8 mouse cellular contexts compared by ENCODE assay signal in the genomic region with DNA sequence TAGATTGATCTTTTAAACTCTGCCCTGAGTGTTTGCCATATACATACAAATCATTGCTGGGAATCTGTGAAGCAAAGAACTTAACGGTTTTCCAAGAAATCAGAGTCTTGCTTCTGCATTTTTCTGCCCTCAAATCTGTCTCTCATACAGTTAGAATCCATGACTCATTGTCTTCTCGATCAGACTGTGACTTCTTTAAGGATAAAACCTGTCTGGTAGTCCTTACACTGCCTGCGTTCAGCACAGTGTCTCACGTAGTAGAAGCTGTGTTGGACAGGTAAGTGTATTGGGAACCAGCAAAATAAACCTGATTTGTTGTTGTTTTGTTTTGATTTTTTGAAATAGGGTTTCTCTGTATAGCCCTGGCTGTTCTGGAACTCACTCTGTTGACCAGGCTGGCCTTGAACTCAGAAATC. TPM values are rescaled to one million over a fixed set of nuclear protein-coding genes. Genes with fewer than 3 reads are reported as not detected.
DNase-seq lines count a peak whose midpoint lies in the region; ATAC-seq and TF ChIP-seq lines count a peak whose summit lies in the region.

No protein-coding gene starts in this region.

- peak overlapping the region in 1 of 2 experiments; percentile 80; a peak in 2 of 4 replicates for H3K27ac ChIP-seq in heart, embryonic 14.5 days (replicated peaks in 1 of 2; ENCODE audit: control insufficient read depth in 1 of 2, insufficient read depth in 1 of 2, low read depth in 2 of 2, low read length in 2 of 2)
- peak overlapping the region; percentile 93 for H3K27ac ChIP-seq in forebrain, postnatal 0 days (ENCODE audit: low read depth, low read length)
- no peak overlapping the region for H3K27ac ChIP-seq in liver, embryonic 16.5 days (ENCODE audit: low read length)

- 48% methylated on average over 4 of the region's 4 CpGs for WGBS in heart, embryonic 14.5 days
- WGBS in forebrain, postnatal 0 days, result 36% methylated on average over 4 of the region's 4 CpGs
- 44% methylated on average over 4 of the region's 4 CpGs for WGBS in liver, embryonic 16.5 days (ENCODE audit: insufficient replicate concordance)

- peak overlapping the region; percentile 96 for H3K9ac ChIP-seq in heart, embryonic 14.5 days (ENCODE audit: low read length)
- peak overlapping the region; percentile 95 for H3K9ac ChIP-seq in forebrain, postnatal 0 days
- no peak overlapping the region; the same call in 1 of the 2 replicates for H3K9ac ChIP-seq in liver, embryonic 16.5 days (ENCODE audit: low read depth, low read length)

- H3K4me3 ChIP-seq in heart, embryonic 14.5 days (ENCODE audit: control insufficient read depth in 1 of 2, insufficient read depth in 1 of 2, low read depth in 1 of 2, low read length in 2 of 2), result peak overlapping the region; percentile 89 to 95
- H3K4me3 ChIP-seq in forebrain, postnatal 0 days (ENCODE audit: low read depth, low read length), result peak overlapping the region; percentile 93
- peak overlapping the region; percentile 91 for H3K4me3 ChIP-seq in liver, embryonic 16.5 days (ENCODE audit: low read depth, low read length)

- peaks cover 0 to 16% of the 10 kb centered on the region in 2 experiments; a peak in 2 of 4 replicates for H3K4me1 ChIP-seq in heart, embryonic 14.5 days (ENCODE audit: control insufficient read depth in 2 of 2, insufficient read depth in 2 of 2, low read length in 2 of 2)
- peaks cover 14% of the 10 kb centered on the region for H3K4me1 ChIP-seq in forebrain, postnatal 0 days (ENCODE audit: insufficient read depth)
- peaks cover 12% of the 10 kb centered on the region for H3K4me1 ChIP-seq in liver, embryonic 16.5 days (ENCODE audit: control insufficient read depth, low read depth, low read length)

- DNase-seq in heart, adult 11 months, result no peak
- peak; percentile 16 for DNase-seq in MEL-GATA-1-ER (ENCODE audit: extremely low read depth, low read depth)
- DNase-seq in forebrain, postnatal 0 days, result no peak
- DNase-seq in ovary, postnatal 36 days (ENCODE audit: low spot score), result no peak
- DNase-seq in urinary bladder, postnatal 14 days (ENCODE audit: low spot score), result no peak
- no peak for DNase-seq in kidney, adult 18-20 months

- ATAC-seq in heart, embryonic 14.5 days (ENCODE audit: insufficient number of reproducible peaks, insufficient read depth, low FRiP score, low read depth), result no peak
- peak; percentile 30 for ATAC-seq in forebrain, postnatal 0 days
- no peak for ATAC-seq in liver, embryonic 16.5 days (ENCODE audit: low read depth)

- no peaks in the 10 kb centered on the region for H3K9me3 ChIP-seq in heart, embryonic 14.5 days (ENCODE audit: control insufficient read depth, low read length)
- no peaks in the 10 kb centered on the region for H3K9me3 ChIP-seq in forebrain, postnatal 0 days (ENCODE audit: low read length)
- H3K9me3 ChIP-seq in liver, embryonic 16.5 days (replicated peaks; ENCODE audit: control insufficient read depth, low read length), result no peaks in the 10 kb centered on the region

- peaks cover 11% of the 10 kb centered on the region for H3K36me3 ChIP-seq in heart, embryonic 14.5 days (ENCODE audit: control insufficient read depth, insufficient read depth, low read length)
- H3K36me3 ChIP-seq in forebrain, postnatal 0 days (ENCODE audit: insufficient read depth), result 0 out of 2 replicates have a peak, but pooled peaks cover 2% of the 10 kb centered on the region
- no peaks in the 10 kb centered on the region for H3K36me3 ChIP-seq in liver, embryonic 16.5 days (ENCODE audit: control insufficient read depth, insufficient read depth)

- H3K27me3 ChIP-seq in heart, embryonic 14.5 days (ENCODE audit: control insufficient read depth, insufficient read depth, low read length), result no peaks in the 10 kb centered on the region
- H3K27me3 ChIP-seq in forebrain, postnatal 0 days (ENCODE audit: insufficient read depth, low read length), result no peaks in the 10 kb centered on the region
- no peaks in the 10 kb centered on the region for H3K27me3 ChIP-seq in liver, embryonic 16.5 days (ENCODE audit: control insufficient read depth, insufficient read depth, low read depth, low read length)

- H3K4me2 ChIP-seq in heart, embryonic 14.5 days (ENCODE audit: low read length), result peak overlapping the region; percentile 74
- H3K4me2 ChIP-seq in forebrain, postnatal 0 days (ENCODE audit: low read depth), result peak overlapping the region; percentile 50
- peak overlapping the region; percentile 62 for H3K4me2 ChIP-seq in liver, embryonic 16.5 days (ENCODE audit: low read depth, low read length)

- no peak for TF ChIP-seq CTCF in forebrain, postnatal 0 days (IDR thresholded peaks at IDR 0.05; ENCODE audit: low read depth)

RNA-seq across cellular contexts. Expression of a gene that starts 0.6 kb away (rescaled TPM):
- polyA plus RNA-seq in heart, embryonic 14.5 days (2014; fragmentation: Nextera tagmentation; extraction: Ambion mirVana), result 19.5 and 21.5 TPM in 2 replicates
- total RNA-seq in forebrain, postnatal 0 days (2014; rRNA removed), result 24.3 and 31.3 TPM in 2 replicates
- 13.3 and 21.3 TPM in 2 replicates for polyA plus RNA-seq in forebrain, postnatal 0 days (2015; fragmentation: Nextera tagmentation; extraction: Ambion mirVana)
- 8.3 and 8.8 TPM in 2 replicates for polyA plus RNA-seq in liver, embryonic 16.5 days (2015; fragmentation: Nextera tagmentation; extraction: Ambion mirVana)

RNA-seq across cellular contexts. Expression of a gene that starts 50.9 kb away (rescaled TPM):
- 0.18 TPM in 1 of 2 replicates, not detected in the other for polyA plus RNA-seq in heart, embryonic 14.5 days (2014; fragmentation: Nextera tagmentation; extraction: Ambion mirVana)
- total RNA-seq in forebrain, postnatal 0 days (2014; rRNA removed), result 0.31 TPM in 1 of 2 replicates, not detected in the other
- not detected in 2 replicates for polyA plus RNA-seq in forebrain, postnatal 0 days (2015; fragmentation: Nextera tagmentation; extraction: Ambion mirVana)
- polyA plus RNA-seq in liver, embryonic 16.5 days (2015; fragmentation: Nextera tagmentation; extraction: Ambion mirVana), result not detected in 2 replicates
